Mouse (Mus musculus) intestine, embryonic 15.5 days (tissue): ENCODE results near the gene Isoc2a. TPM values are rescaled to one million over a fixed set of nuclear protein-coding genes. Genes with fewer than 3 reads are reported as not detected.

Experiments
- ATAC-seq: fragments of 200-750 bp; cut with Nextera tagmentation; 2 replicates; pipeline ENCODE4 v1.8.0; 2017; ENCODE audit warnings: moderate TSS enrichment, moderate library complexity
- H3K27ac ChIP-seq: fragments of 300-500 bp; sonication (generic); 2 replicates; pipeline ENCODE4 v1.5.1; 2015; ENCODE audit warnings: mild to moderate bottlenecking, inconsistent platforms
- H3K27me3 ChIP-seq: fragments of 300-500 bp; sonication (generic); replicated peaks from 2 replicates; pipeline ENCODE4 v1.6.1; 2015; ENCODE audit warnings: inconsistent platforms
- H3K36me3 ChIP-seq: fragments of 300-500 bp; sonication (generic); 2 replicates; pipeline ENCODE4 v1.6.1; 2015; ENCODE audit warnings: inconsistent platforms
- H3K4me1 ChIP-seq: fragments of 300-500 bp; sonication (generic); replicated peaks from 2 replicates; pipeline ENCODE4 v1.6.1; 2015; ENCODE audit warnings: inconsistent platforms
- H3K4me2 ChIP-seq: fragments of 300-500 bp; sonication (generic); replicated peaks from 2 replicates; pipeline ENCODE4 v1.6.1; 2015; ENCODE audit warnings: mild to moderate bottlenecking, inconsistent platforms
- H3K4me3 ChIP-seq: fragments of 300-500 bp; sonication (generic); replicated peaks from 2 replicates; pipeline ENCODE4 v1.5.1; 2015; ENCODE audit warnings: inconsistent platforms
- H3K9ac ChIP-seq: fragments of 300-500 bp; sonication (generic); 2 replicates; pipeline ENCODE4 v1.6.1; 2015; ENCODE audit warnings: inconsistent platforms
- H3K9me3 ChIP-seq: fragments of 300-500 bp; sonication (generic); 2 replicates; pipeline ENCODE4 v1.6.1; 2016; ENCODE audit warnings: inconsistent platforms
- WGBS: fragments of 180-500 bp; shearing (Covaris S2); methylation state at CpG from one replicate; pipeline ENCODE4 v1.1.7; 2015; 5-methylcytosine and 5-hydroxymethylcytosine counted together
- polyA plus RNA-seq: library from polyadenylated mRNA; unstranded; fragments of >200 nt; fragmentation: Nextera tagmentation; extraction: Ambion mirVana; gene quantifications from 2 replicates; pipeline ENCODE4 v1.2.1, GENCODE M21; 2015

The Isoc2a gene
- polyA plus RNA-seq, 1 experiment from 2014 or later, result 0.68 TPM

- Histone ChIP-seq H3K4me2 (peak overlapping the region; percentile 17; the same call in 1 of the 2 replicates), H3K27ac (0 out of 2 replicates have a peak overlapping the region, but pooled peaks have one; percentile 32), H3K36me3 (peaks cover 28% of the 10 kb centered on the region), H3K4me1 (peaks cover 45% of the 10 kb centered on the region), H3K4me3 (no peak overlapping the region), H3K9me3 (no peaks in the 10 kb centered on the region), H3K9ac (no peak overlapping the region; the same call in 1 of the 2 replicates), H3K27me3 (no peaks in the 10 kb centered on the region)
- WGBS, result 62% methylated on average over 23 of the region's 23 CpGs
- no peak for ATAC-seq
These were observed 44.2 kb downstream of the Isoc2a start for GRCm38 (mm10) chr7:4920976-4921823.

- WGBS, result 32% methylated on average over 8 of the region's 8 CpGs
- H3K9me3 ChIP-seq, result no peaks in the 10 kb centered on the region
- H3K4me3 ChIP-seq, result peak within 1 kb of the TSS; percentile 25
- H3K36me3 ChIP-seq, result peaks cover 28% of the 10 kb centered on the region
- peaks cover 44% of the 10 kb centered on the region for H3K4me1 ChIP-seq
- H3K4me2 ChIP-seq, result peak within 1 kb of the TSS; percentile 67
- no peak for ATAC-seq
- no peaks in the 10 kb centered on the region for H3K27me3 ChIP-seq
- peak within 1 kb of the TSS; percentile 94 for H3K27ac ChIP-seq
- H3K9ac ChIP-seq, result no peak within 1 kb of the TSS; the same call in 1 of the 2 replicates
These were observed 45.0 kb downstream of the Isoc2a start, which contains the start of gene Nat14 for GRCm38 (mm10) chr7:4921824-4922482. Nat14 (plus strand) TSS chr7:4922028.

- Histone ChIP-seq H3K36me3 (peaks cover 27% of the 10 kb centered on the region), H3K9me3 (no peaks in the 10 kb centered on the region), H3K4me1 (peaks cover 46% of the 10 kb centered on the region), H3K27me3 (no peaks in the 10 kb centered on the region), H3K27ac (peak overlapping the region; percentile 94; the same call in 1 of the 2 replicates), H3K4me2 (peak overlapping the region; percentile 67), H3K9ac (no peak overlapping the region; the same call in 1 of the 2 replicates), H3K4me3 (peak overlapping the region; percentile 25)
- WGBS, result under 1% methylated on average over 14 of the region's 14 CpGs
- peak; percentile 33 for ATAC-seq
These were observed 45.6 kb downstream of the Isoc2a start for GRCm38 (mm10) chr7:4922508-4922907.

GRCm38 (mm10) chr7:4922931-4923565 lies 46.1 kb downstream of the Isoc2a start:
- WGBS, result 1% methylated on average over 14 of the region's 14 CpGs
- no peaks in the 10 kb centered on the region for H3K9me3 ChIP-seq
- peak overlapping the region; percentile 25 for H3K4me3 ChIP-seq
- no peak overlapping the region; the same call in 1 of the 2 replicates for H3K9ac ChIP-seq
- peak overlapping the region; percentile 67 for H3K4me2 ChIP-seq
- H3K27ac ChIP-seq, result peak overlapping the region; percentile 94
- peaks cover 46% of the 10 kb centered on the region for H3K4me1 ChIP-seq
- ATAC-seq, result no peak
- H3K36me3 ChIP-seq, result peaks cover 24% of the 10 kb centered on the region
- no peaks in the 10 kb centered on the region for H3K27me3 ChIP-seq

GRCm38 (mm10) chr7:4923586-4924364 lies 46.8 kb downstream of the Isoc2a start:
- ATAC-seq, result no peak
- H3K9ac ChIP-seq, result peak overlapping the region; percentile 50

GRCm38 (mm10) chr7:4924483-4924882 lies 47.5 kb downstream of the Isoc2a start:
- Histone ChIP-seq H3K9me3 (no peaks in the 10 kb centered on the region), H3K4me1 (peaks cover 46% of the 10 kb centered on the region), H3K27me3 (no peaks in the 10 kb centered on the region), H3K9ac (no peak overlapping the region), H3K27ac (peak overlapping the region; percentile 94), H3K4me2 (peak overlapping the region; percentile 67), H3K4me3 (no peak overlapping the region), H3K36me3 (peaks cover 16% of the 10 kb centered on the region)
- WGBS, result 0% methylated on average over 4 of the region's 4 CpGs
- no peak for ATAC-seq

More at GRCm38 (mm10) chr7:4923586-4924364, 46.8 kb downstream of the Isoc2a start:
- WGBS, result 8% methylated on average over 37 of the region's 37 CpGs
- Histone ChIP-seq H3K27ac (peak overlapping the region; percentile 94), H3K36me3 (peaks cover 18% of the 10 kb centered on the region), H3K4me2 (peak overlapping the region; percentile 67), H3K4me1 (peaks cover 46% of the 10 kb centered on the region), H3K4me3 (peak overlapping the region; percentile 19), H3K9me3 (no peaks in the 10 kb centered on the region), H3K27me3 (no peaks in the 10 kb centered on the region)

GRCm38 (mm10) chr7:4924891-4925301 lies 47.9 kb downstream of the Isoc2a start:
- Histone ChIP-seq H3K36me3 (peaks cover 12% of the 10 kb centered on the region), H3K4me1 (peaks cover 46% of the 10 kb centered on the region), H3K27ac (peak overlapping the region; percentile 94), H3K4me3 (no peak overlapping the region), H3K4me2 (peak overlapping the region; percentile 67), H3K9ac (no peak overlapping the region), H3K9me3 (no peaks in the 10 kb centered on the region), H3K27me3 (no peaks in the 10 kb centered on the region)
- ATAC-seq, result peak; percentile 52
- WGBS, result 6% methylated on average over 3 of the region's 4 CpGs

GRCm38 (mm10) chr7:4925441-4926381 lies 48.8 kb downstream of the Isoc2a start, which contains the start of gene Ssc5d:
Ssc5d (plus strand) TSS chr7:4925785.
- Histone ChIP-seq H3K36me3 (peaks cover 6% of the 10 kb centered on the region; the same call in 1 of the 2 replicates), H3K9ac (peak within 1 kb of the TSS; percentile 20; the same call in 1 of the 2 replicates), H3K27ac (peak within 1 kb of the TSS; percentile 94), H3K4me1 (peaks cover 46% of the 10 kb centered on the region), H3K4me3 (no peak within 1 kb of the TSS), H3K9me3 (no peaks in the 10 kb centered on the region), H3K4me2 (peak within 1 kb of the TSS; percentile 67), H3K27me3 (no peaks in the 10 kb centered on the region)
- 17% methylated on average over 6 of the region's 6 CpGs for WGBS
- ATAC-seq, result peak; percentile 52

- Histone ChIP-seq H3K9ac (no peak overlapping the region), H3K27ac (no peak overlapping the region), H3K27me3 (no peaks in the 10 kb centered on the region), H3K4me3 (no peak overlapping the region), H3K9me3 (no peaks in the 10 kb centered on the region), H3K4me1 (peaks cover 42% of the 10 kb centered on the region), H3K4me2 (no peak overlapping the region), H3K36me3 (no peaks in the 10 kb centered on the region)
- ATAC-seq, result no peak
- 69% methylated on average over 16 of the region's 16 CpGs for WGBS
These were observed 49.9 kb downstream of the Isoc2a start for GRCm38 (mm10) chr7:4926849-4927248.

- WGBS, result 54% methylated on average over 8 of the region's 8 CpGs
- Histone ChIP-seq H3K4me1 (peaks cover 38% of the 10 kb centered on the region), H3K4me2 (peak overlapping the region; percentile 4; the same call in 1 of the 2 replicates), H3K36me3 (no peaks in the 10 kb centered on the region), H3K4me3 (no peak overlapping the region), H3K27me3 (no peaks in the 10 kb centered on the region), H3K9ac (no peak overlapping the region; the same call in 1 of the 2 replicates), H3K27ac (no peak overlapping the region), H3K9me3 (no peaks in the 10 kb centered on the region)
- no peak for ATAC-seq
These were observed 50.8 kb downstream of the Isoc2a start for GRCm38 (mm10) chr7:4927711-4928110.
